Mouse (Mus musculus) heart, adult 10 weeks (tissue): ENCODE results near the gene Il20. TPM values are rescaled to one million over a fixed set of nuclear protein-coding genes. Genes with fewer than 3 reads are reported as not detected.

Experiments
- polyA plus RNA-seq: library from polyadenylated mRNA; stranded (reverse); fragments of 350-450 nt; fragmentation: Illumina TruSeq; extraction: RNeasy Lipid Tissue Mini Kit (QIAGEN cat#74804); gene quantifications from one replicate; pipeline ENCODE4 v1.2.3, GENCODE M21; 2014; ENCODE audit warnings: low read depth, low replicate concordance

Il20 gene
- polyA plus RNA-seq: not detected

GRCm38 (mm10) chr1:130911401-130912010 is at the start of gene Il20:
Gene Il20 (minus strand): TSS chr1:130911451.

GRCm38 (mm10) chr1:130940065-130940687 is 28.9 kb upstream of the Il20 start, which contains the start of gene Il19:
Gene Il19 (minus strand): TSS chr1:130940115.

GRCm38 (mm10) chr1:130887354-130887753 is 23.9 kb downstream of the Il20 start, which contains the start of gene Il24:
Gene Il24 (minus strand): TSS chr1:130887454.

DNA sequence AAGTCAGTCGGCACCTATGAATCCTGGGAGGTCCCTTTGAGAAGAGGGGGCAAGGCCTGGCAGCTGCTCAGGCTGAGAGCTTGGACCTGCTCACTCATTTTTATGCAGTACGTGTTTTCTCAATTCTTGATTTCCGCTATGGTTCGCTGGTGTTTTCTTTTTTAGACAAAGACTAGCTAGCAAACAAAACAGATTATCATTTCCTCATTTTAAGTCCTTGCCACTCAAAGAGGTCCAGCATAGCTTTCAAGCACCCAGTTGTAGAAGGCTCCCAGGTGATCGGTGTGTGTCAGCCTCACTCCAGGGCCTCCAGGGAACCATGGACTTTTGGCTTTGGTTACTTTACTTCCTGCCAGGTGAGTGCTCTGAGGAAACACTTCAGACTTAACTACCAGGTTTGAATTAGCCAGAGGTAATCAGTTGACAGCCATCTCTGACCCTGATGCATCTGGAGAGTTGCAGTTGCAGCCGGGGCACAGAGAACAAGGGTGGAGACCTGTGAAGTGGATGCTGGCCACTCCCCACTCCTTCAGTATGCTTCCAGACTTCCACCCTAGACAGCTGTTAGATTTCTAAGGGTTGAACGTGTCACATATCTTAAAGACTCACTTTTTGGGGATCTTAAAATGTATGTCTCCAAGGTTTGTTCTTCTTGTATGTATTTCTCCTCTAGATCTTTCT is 45.6 kb downstream of the Il20 start, which contains the start of gene Fcmr:
Fcmr (plus strand) TSS at position 129 of the 681 bp plus-strand sequence.

Other genes with a start within 250 kb of the Il20 start
- gene C4bp, start 249.8 kb downstream of the Il20 start, polyA plus RNA-seq: 0.29 TPM
- 1.0 TPM for gene Gm29427, start 195.7 kb downstream of the Il20 start, polyA plus RNA-seq
- 3.1 TPM for gene Yod1, start 194.1 kb downstream of the Il20 start, polyA plus RNA-seq
- gene Pfkfb2, start 182.2 kb downstream of the Il20 start, polyA plus RNA-seq: 90.3 TPM
- gene AA986860, start 179.5 kb downstream of the Il20 start, polyA plus RNA-seq: 0.45 TPM
- 1.8 TPM for gene Fcamr, start 110.5 kb downstream of the Il20 start, polyA plus RNA-seq
- 0.81 TPM for gene Pigr, start 84.8 kb downstream of the Il20 start, polyA plus RNA-seq
- gene Fcmr, start 45.8 kb downstream of the Il20 start, polyA plus RNA-seq: 1.2 TPM
- not detected for gene Il24, start 24.0 kb downstream of the Il20 start, polyA plus RNA-seq
- gene Il19, start 28.7 kb upstream of the Il20 start, polyA plus RNA-seq: not detected
- gene Il10, start 108.4 kb upstream of the Il20 start, polyA plus RNA-seq: not detected
- 238 TPM for gene Mapkapk2, start 186.4 kb upstream of the Il20 start, polyA plus RNA-seq
- gene Dyrk3, start 226.9 kb upstream of the Il20 start, polyA plus RNA-seq: not detected
- gene Eif2d, start 241.7 kb upstream of the Il20 start, polyA plus RNA-seq: 33.0 TPM